Mouse (Mus musculus) adrenal gland, postnatal 0 days (tissue): ENCODE data around the gene BC004004. TPM values are rescaled to one million over a fixed set of nuclear protein-coding genes. Genes with fewer than 3 reads are reported as not detected.

Source experiments
- polyA plus RNA-seq: library from polyadenylated mRNA; unstranded; fragments of >200 nt; fragmentation: Nextera tagmentation; extraction: Ambion mirVana; gene quantifications from 2 replicates; pipeline ENCODE4 v1.2.1, GENCODE M21; 2015

BC004004 gene
- polyA plus RNA-seq = 119 and 127 TPM in 2 replicates

GRCm38 (mm10) chr17:29268682-29269348, at the start of gene BC004004:
TSS of gene BC004004 (plus strand) at chr17:29268788.

DNA sequence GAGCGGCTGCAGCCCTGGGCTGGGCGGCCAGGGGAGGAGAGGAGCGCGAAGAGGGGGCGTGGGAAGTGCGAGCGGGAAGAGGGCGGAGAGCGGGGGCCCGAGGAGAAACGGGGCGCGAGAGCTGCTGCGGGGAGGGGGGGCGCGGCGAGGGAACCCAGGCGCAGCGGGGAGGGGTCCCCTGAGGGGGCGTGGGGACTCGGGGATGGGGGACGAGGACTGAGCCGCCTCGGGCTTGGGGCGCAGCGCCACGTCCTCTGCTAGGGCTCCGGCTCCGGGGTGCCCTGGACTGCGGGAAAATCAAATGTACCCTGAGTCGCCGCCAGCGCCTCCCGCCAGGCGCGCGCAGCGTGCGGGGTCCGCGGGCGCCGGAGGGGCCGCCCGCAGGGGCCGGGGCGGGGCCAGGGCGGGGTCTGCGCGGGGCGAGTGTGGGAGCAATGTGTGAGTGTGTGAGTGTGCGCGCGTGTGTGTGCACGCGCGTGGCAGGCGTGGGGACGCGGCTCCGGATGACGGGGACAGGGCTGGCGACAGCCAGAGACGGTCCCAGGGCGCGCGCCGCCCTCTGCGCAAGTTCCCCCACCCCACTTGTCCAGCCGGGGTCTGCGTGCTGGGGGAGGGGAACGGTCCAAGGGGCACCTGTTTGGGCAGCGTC, 30.7 kb upstream of the BC004004 start, which contains the start of gene Cpne5:
Gene Cpne5, minus strand, starts transcription at position 396 of the 649 bp plus-strand sequence.

DNA sequence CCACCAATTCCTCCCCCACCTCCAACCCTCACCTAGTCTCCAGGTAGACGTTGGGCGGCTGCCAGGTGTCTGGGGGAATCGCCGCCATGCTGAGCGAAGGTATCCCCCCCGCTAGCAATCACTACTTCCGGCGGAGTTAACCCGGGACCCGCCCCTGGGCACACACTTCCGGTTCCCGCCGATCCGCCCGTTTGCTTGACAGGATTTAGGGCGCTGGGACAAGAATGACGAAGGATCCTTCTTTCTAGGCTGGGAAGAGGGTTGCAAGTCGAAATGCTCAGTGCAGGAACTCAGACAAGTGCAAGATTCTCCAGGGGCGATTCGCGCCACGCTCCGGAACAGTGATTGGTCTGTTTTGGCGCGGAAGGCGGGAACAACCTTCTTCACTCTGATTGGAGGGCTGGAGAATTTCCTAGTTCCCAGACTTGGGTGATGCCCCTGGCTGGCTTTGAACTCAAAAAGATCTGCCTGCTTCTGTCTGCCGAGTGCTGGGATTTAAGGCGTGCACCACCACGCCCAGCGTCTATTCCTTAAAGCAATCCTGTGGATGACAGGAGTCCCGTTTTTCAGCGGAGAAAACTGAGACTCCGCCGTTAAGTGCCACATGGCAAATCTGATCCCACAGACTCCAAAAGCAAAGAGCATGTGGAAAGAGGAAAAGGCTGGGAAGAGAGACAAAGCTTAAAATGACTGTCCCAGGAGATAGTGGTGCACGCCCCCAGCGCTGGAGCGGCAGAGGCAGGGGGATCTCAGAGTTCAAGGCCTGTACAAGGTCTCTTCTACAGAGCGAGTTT, 4.6 kb upstream of the BC004004 start, which contains the start of gene Ppil1:
Gene Ppil1, minus strand, starts transcription at position 347 of the 794 bp plus-strand sequence.

GRCm38 (mm10) chr17:29317380-29317779, 48.8 kb downstream of the BC004004 start, which contains the start of gene Pi16:
TSS of gene Pi16 (plus strand) at chr17:29317680.

GRCm38 (mm10) chr17:29347645-29348256, 79.2 kb downstream of the BC004004 start, which contains the start of gene Mtch1:
TSS of gene Mtch1 (minus strand) at chr17:29347934.

GRCm38 (mm10) chr17:29360761-29361221, 92.2 kb downstream of the BC004004 start, which contains the start of gene Fgd2:
TSS of gene Fgd2 (plus strand) at chr17:29360914.

Other genes with a start within 250 kb of the BC004004 start
- 299 and 319 TPM in 2 replicates for gene Srsf3, start 236.2 kb upstream of the BC004004 start, polyA plus RNA-seq
- gene Cdkn1a, start 177.8 kb upstream of the BC004004 start, polyA plus RNA-seq = 44.8 and 45.2 TPM in 2 replicates
- gene Rab44, start 154.6 kb upstream of the BC004004 start, polyA plus RNA-seq = 0.81 and 1.2 TPM in 2 replicates
- 4.4 and 8.7 TPM in 2 replicates for gene Cpne5, start 30.6 kb upstream of the BC004004 start, polyA plus RNA-seq
- 50.0 and 53.7 TPM in 2 replicates for gene Ppil1, start 4.6 kb upstream of the BC004004 start, polyA plus RNA-seq
- gene Pi16, start 48.9 kb downstream of the BC004004 start, polyA plus RNA-seq = 21.3 and 23.0 TPM in 2 replicates
- gene Mtch1, start 79.1 kb downstream of the BC004004 start, polyA plus RNA-seq = 224 and 250 TPM in 2 replicates
- 3.0 and 6.9 TPM in 2 replicates for gene Fgd2, start 92.1 kb downstream of the BC004004 start, polyA plus RNA-seq
- gene Pim1, start 222.0 kb downstream of the BC004004 start, polyA plus RNA-seq = 10.4 and 18.6 TPM in 2 replicates